In the genomic region with DNA sequence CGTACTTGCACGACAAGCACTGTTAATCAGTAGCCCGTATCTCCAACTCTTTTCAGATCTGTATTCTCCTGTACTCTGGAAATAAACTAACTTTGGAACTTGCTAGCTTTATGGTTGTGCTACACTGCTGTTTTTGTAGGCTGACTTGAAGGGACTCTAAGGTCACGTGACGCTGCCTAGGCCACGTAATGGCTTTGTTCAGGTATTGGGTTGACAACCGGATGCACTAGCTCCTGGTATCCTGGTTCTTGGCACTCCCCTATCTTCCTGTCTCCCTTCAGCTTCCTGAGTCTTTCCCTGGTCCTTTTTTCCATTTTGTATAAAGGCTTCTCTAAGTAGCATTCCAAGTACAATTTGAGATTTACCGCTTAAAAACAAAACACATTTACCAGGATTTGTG, we compare ENCODE assay signal across 8 mouse cellular contexts. TPM values are rescaled to one million over a fixed set of nuclear protein-coding genes. Genes with fewer than 3 reads are reported as not detected.
DNase-seq lines count a peak whose midpoint lies in the region; ATAC-seq and TF ChIP-seq lines count a peak whose summit lies in the region.

No protein-coding gene starts in this region.

- H3K4me3 ChIP-seq in embryonic facial prominence, embryonic 15.5 days (replicated peaks): no peak overlapping the region
- no peak overlapping the region for H3K4me3 ChIP-seq in limb, embryonic 10.5 days
- no peak overlapping the region for H3K4me3 ChIP-seq in cerebellum, adult 2 months (replicated peaks; ENCODE audit: insufficient read depth, low read depth, low read length)

- TF ChIP-seq POLR2A in cerebellum, adult 2 months (IDR thresholded peaks at IDR 0.05; ENCODE audit: borderline replicate concordance, insufficient read depth, low read length): no peak

- WGBS in embryonic facial prominence, embryonic 15.5 days: 89% methylated on average over 8 of the region's 8 CpGs
- WGBS in limb, embryonic 10.5 days: 95% methylated on average over 8 of the region's 8 CpGs
- WGBS in cerebellum, adult 2 months: 96% methylated on average over 8 of the region's 8 CpGs

- no peak overlapping the region for H3K9ac ChIP-seq in embryonic facial prominence, embryonic 15.5 days

- H3K36me3 ChIP-seq in embryonic facial prominence, embryonic 15.5 days: no peaks in the 10 kb centered on the region
- peaks cover 8% of the 10 kb centered on the region for H3K36me3 ChIP-seq in limb, embryonic 10.5 days

- H3K4me1 ChIP-seq in embryonic facial prominence, embryonic 15.5 days: 0 out of 2 replicates have a peak, but pooled peaks cover 5% of the 10 kb centered on the region
- H3K4me1 ChIP-seq in limb, embryonic 10.5 days: peaks cover 12% of the 10 kb centered on the region
- H3K4me1 ChIP-seq in cerebellum, adult 2 months (ENCODE audit: control insufficient read depth, insufficient read depth, low read length): no peaks in the 10 kb centered on the region; the same call in 1 of the 2 replicates

- ATAC-seq in embryonic facial prominence, embryonic 15.5 days (ENCODE audit: insufficient number of reproducible peaks, low FRiP score, low TSS enrichment, low read depth): no peak
- no peak for ATAC-seq in monocyte, adult 5-6 weeks (replicated peaks; ENCODE audit: insufficient number of reproducible peaks, low FRiP score, low TSS enrichment, poor library complexity, severe bottlenecking)

- no peaks in the 10 kb centered on the region for H3K27me3 ChIP-seq in embryonic facial prominence, embryonic 15.5 days
- no peaks in the 10 kb centered on the region for H3K27me3 ChIP-seq in limb, embryonic 10.5 days (ENCODE audit: low read depth, poor library complexity, severe bottlenecking)
- H3K27me3 ChIP-seq in cerebellum, adult 2 months (ENCODE audit: control insufficient read depth, insufficient read depth, low read length): no peaks in the 10 kb centered on the region

- H3K27ac ChIP-seq in embryonic facial prominence, embryonic 15.5 days (replicated peaks): peak overlapping the region; percentile 99; the same call in 1 of the 2 replicates
- peak overlapping the region; percentile 97; the same call in 1 of the 2 replicates for H3K27ac ChIP-seq in limb, embryonic 10.5 days
- H3K27ac ChIP-seq in cerebellum, adult 2 months (ENCODE audit: insufficient read depth, low read length): no peak overlapping the region

- DNase-seq in adrenal gland, adult 2 months: peak; percentile 21
- no peak for DNase-seq in adrenal gland, adult 8-10 months
- DNase-seq in kidney, adult 9 months: peak; percentile 49
- no peak for DNase-seq in kidney, adult 18-20 months
- no peak for DNase-seq in limb, embryonic 10.5 days (ENCODE audit: low spot score)
- no peak for DNase-seq in cerebellum, adult 2 months

- no peaks in the 10 kb centered on the region for H3K9me3 ChIP-seq in embryonic facial prominence, embryonic 15.5 days (replicated peaks)
- no peaks in the 10 kb centered on the region for H3K9me3 ChIP-seq in limb, embryonic 10.5 days (replicated peaks)

- no peak overlapping the region for H3K4me2 ChIP-seq in embryonic facial prominence, embryonic 15.5 days (replicated peaks)

- no peak for TF ChIP-seq CTCF in cerebellum, adult 2 months (IDR thresholded peaks at IDR 0.05; ENCODE audit: borderline replicate concordance, insufficient read depth, low read depth, low read length)

RNA-seq across cellular contexts. Expression of a gene that starts 1.2 kb away (rescaled TPM):
- total RNA-seq in adrenal gland, adult 2 months (2021): 100 to 1,000 TPM; 243 to 299 TPM
- polyA plus RNA-seq in adrenal gland, adult 2 months (2012; rRNA removed): 138 and 180 TPM in 2 replicates
- total RNA-seq in adrenal gland, adult 8-10 months (2022): 100 to 1,000 TPM; 200 to 230 (median 204) TPM
- 324 and 336 TPM in 2 replicates for polyA plus RNA-seq in embryonic facial prominence, embryonic 15.5 days (2015; fragmentation: Nextera tagmentation; extraction: Ambion mirVana)
- 236 and 240 TPM in 2 replicates for polyA plus RNA-seq in limb, embryonic 10.5 days (2016; fragmentation: Nextera tagmentation; extraction: Ambion mirVana)
- 60.0 to 80.9 TPM (median 77.6 TPM) in 3 replicates for total RNA-seq in monocyte, adult 5-6 weeks (2017)
- polyA plus RNA-seq in cerebellum, adult 2 months (2012; rRNA removed): 372 and 388 TPM in 2 replicates

RNA-seq across cellular contexts. Expression of a gene that starts 22.2 kb away (rescaled TPM):
- 10 to 100 TPM; 20.8 to 23.6 TPM for total RNA-seq in adrenal gland, adult 2 months (2021)
- polyA plus RNA-seq in adrenal gland, adult 2 months (2012; rRNA removed): 9.3 and 9.5 TPM in 2 replicates
- 10 to 100 TPM; 16.8 to 21.0 (median 18.7) TPM for total RNA-seq in adrenal gland, adult 8-10 months (2022)
- polyA plus RNA-seq in embryonic facial prominence, embryonic 15.5 days (2015; fragmentation: Nextera tagmentation; extraction: Ambion mirVana): 6.4 and 7.9 TPM in 2 replicates
- 4.0 and 4.6 TPM in 2 replicates for polyA plus RNA-seq in limb, embryonic 10.5 days (2016; fragmentation: Nextera tagmentation; extraction: Ambion mirVana)
- 7.3 to 11.4 TPM (median 9.6 TPM) in 3 replicates for total RNA-seq in monocyte, adult 5-6 weeks (2017)
- 14.9 and 15.2 TPM in 2 replicates for polyA plus RNA-seq in cerebellum, adult 2 months (2012; rRNA removed)

Comparison
In these comparisons a context has a peak if more than half of its experiments do, and no peak if none do; other contexts are left out.
1. DNase-seq: peak in adrenal gland, adult 2 months (single experiment) and kidney, adult 9 months (single experiment); none in adrenal gland, adult 8-10 months (single experiment), kidney, adult 18-20 months (single experiment), limb, embryonic 10.5 days (single experiment) and cerebellum, adult 2 months (0 of 2).